Mouse (Mus musculus) hindbrain, postnatal 0 days (tissue): ENCODE measurements around the gene Tacc2. TPM values are rescaled to one million over a fixed set of nuclear protein-coding genes. Genes with fewer than 3 reads are reported as not detected.

ENCODE experiments used
- ATAC-seq: fragments of 200-750 bp; cut with Nextera tagmentation; 2 replicates; pipeline ENCODE4 v1.8.0; 2017; ENCODE audit warnings: mild to moderate bottlenecking, moderate TSS enrichment, moderate library complexity
- DNase-seq: peaks from one replicate; pipeline ENCODE4 v3.0.0-alpha.2; 2015; ENCODE audit warnings: low spot score
- H3K27ac ChIP-seq: fragments of 300-500 bp; sonication (generic); 2 replicates; pipeline ENCODE4 v1.5.1; 2014; ENCODE audit warnings: mild to moderate bottlenecking
- H3K27me3 ChIP-seq: fragments of 300-500 bp; sonication (generic); 2 replicates; pipeline ENCODE4 v1.6.1; 2014; ENCODE audit warnings: low read length, mixed read lengths; ENCODE audit not compliant: insufficient read depth
- H3K36me3 ChIP-seq: fragments of 300-500 bp; sonication (generic); 2 replicates; pipeline ENCODE4 v1.6.1; 2014; ENCODE audit warnings: low read length, mixed read lengths; ENCODE audit not compliant: insufficient read depth
- H3K4me1 ChIP-seq: fragments of 300-500 bp; sonication (generic); 2 replicates; pipeline ENCODE4 v1.6.1; 2014; ENCODE audit warnings: antibody characterized with exemption, low read length, mixed read lengths; ENCODE audit not compliant: insufficient read depth
- H3K4me2 ChIP-seq: fragments of 300-500 bp; sonication (generic); 2 replicates; pipeline ENCODE4 v1.6.1; 2014; ENCODE audit warnings: low read depth, mild to moderate bottlenecking, low read length, moderate library complexity, mixed read lengths
- H3K4me3 ChIP-seq: fragments of 300-500 bp; sonication (generic); 2 replicates; pipeline ENCODE4 v1.5.1; 2014; ENCODE audit warnings: low read length
- H3K9ac ChIP-seq: fragments of 300-500 bp; sonication (generic); replicated peaks from 2 replicates; pipeline ENCODE4 v1.6.1; 2014; ENCODE audit warnings: mild to moderate bottlenecking, low read length, moderate library complexity, mixed read lengths
- H3K9me3 ChIP-seq: fragments of 300-500 bp; sonication (generic); 2 replicates; pipeline ENCODE4 v1.6.1; 2016; ENCODE audit warnings: low read length, mixed read lengths
- CTCF ChIP-seq: IDR thresholded peaks from 2 replicates; pipeline ENCODE4 v1.5.1; 2016; ENCODE audit warnings: antibody characterized with exemption, control low read depth, low read depth
- WGBS: fragments of 180-500 bp; shearing (Covaris S2); extraction: QIAGEN DNeasy Blood & Tissue Kit; methylation state at CpG from one replicate; pipeline ENCODE4 v1.1.7; 2014; 5-methylcytosine and 5-hydroxymethylcytosine counted together
- polyA plus RNA-seq: library from polyadenylated mRNA; unstranded; fragments of >200 nt; fragmentation: Nextera tagmentation; extraction: Ambion mirVana; gene quantifications from 2 replicates; pipeline ENCODE4 v1.2.1, GENCODE M21; 2015
- total RNA-seq: library from RNA; depleted of rRNA; stranded (reverse); fragments of >200 nt; gene quantifications from 2 replicates; pipeline ENCODE4 v1.2.3, GENCODE M21; 2014

The Tacc2 gene
- total and polyA plus RNA-seq, 2 experiments from 2014 or later, result 38.4 to 51.8 TPM

DNA sequence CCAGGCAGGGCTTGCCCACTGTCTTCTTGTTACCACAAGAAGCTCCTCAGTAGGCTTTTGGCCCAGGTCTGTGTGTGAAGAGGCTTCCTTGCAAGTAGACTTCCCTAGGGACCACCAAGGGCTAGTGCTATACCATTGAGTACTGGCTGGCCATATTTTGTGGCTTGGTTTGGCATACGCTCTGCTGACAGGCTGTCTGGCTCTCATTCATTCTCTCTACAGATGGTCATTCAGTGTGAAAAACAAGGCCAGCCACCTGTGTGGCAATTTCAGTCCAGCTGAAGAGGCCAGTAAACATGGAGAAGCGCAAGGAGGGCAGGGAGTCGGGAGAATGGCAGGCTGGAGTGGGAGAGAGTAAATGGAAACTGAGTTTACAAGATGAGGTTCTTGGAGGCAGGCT is 138.2 kb downstream of the Tacc2 start:
- H3K4me3 ChIP-seq, result no peak overlapping the region
- DNase-seq (peak; percentile 62), ATAC-seq (peak; percentile 64)
- H3K4me2 ChIP-seq, result peak overlapping the region; percentile 24; the same call in 1 of the 2 replicates
- no peaks in the 10 kb centered on the region for H3K9me3 ChIP-seq
- WGBS, result 56% methylated on average over 3 of the region's 3 CpGs
- H3K36me3 ChIP-seq, result peaks cover 17% of the 10 kb centered on the region; the same call in 1 of the 2 replicates
- H3K9ac ChIP-seq, result no peak overlapping the region
- H3K27me3 ChIP-seq, result no peaks in the 10 kb centered on the region
- peak overlapping the region; percentile 9; the same call in 1 of the 2 replicates for H3K27ac ChIP-seq
- TF ChIP-seq CTCF, result no peak
- peaks cover 24% of the 10 kb centered on the region; the same call in 1 of the 2 replicates for H3K4me1 ChIP-seq

DNA sequence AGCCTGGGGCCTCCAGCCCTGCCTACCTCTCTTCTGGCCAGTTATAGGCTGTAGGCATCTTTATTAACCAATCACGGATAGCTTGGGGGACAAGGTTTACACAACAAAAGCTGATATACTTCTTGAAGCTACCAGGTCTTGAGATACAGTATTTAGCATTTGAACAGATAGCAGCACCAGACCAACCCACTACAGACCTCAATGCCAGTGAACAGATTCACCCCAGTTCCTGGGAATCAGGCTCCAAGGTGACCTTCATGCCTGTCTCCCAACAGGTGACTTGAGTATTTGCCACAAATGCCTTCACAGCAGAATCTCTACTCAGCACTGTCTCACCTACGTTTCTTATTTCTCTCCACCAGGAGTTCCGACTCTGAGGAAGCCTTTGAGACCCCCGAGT is 139.1 kb downstream of the Tacc2 start:
- H3K27me3 ChIP-seq, result no peaks in the 10 kb centered on the region
- no peak overlapping the region for H3K9ac ChIP-seq
- H3K36me3 ChIP-seq, result peaks cover 17% of the 10 kb centered on the region; the same call in 1 of the 2 replicates
- H3K4me1 ChIP-seq, result peaks cover 18% of the 10 kb centered on the region; the same call in 1 of the 2 replicates
- no peak for DNase-seq
- no peaks in the 10 kb centered on the region for H3K9me3 ChIP-seq
- ATAC-seq, result no peak
- 93% methylated on average over 4 of the region's 4 CpGs for WGBS
- H3K27ac ChIP-seq, result no peak overlapping the region
- H3K4me3 ChIP-seq, result no peak overlapping the region
- no peak for TF ChIP-seq CTCF
- H3K4me2 ChIP-seq, result no peak overlapping the region

DNA sequence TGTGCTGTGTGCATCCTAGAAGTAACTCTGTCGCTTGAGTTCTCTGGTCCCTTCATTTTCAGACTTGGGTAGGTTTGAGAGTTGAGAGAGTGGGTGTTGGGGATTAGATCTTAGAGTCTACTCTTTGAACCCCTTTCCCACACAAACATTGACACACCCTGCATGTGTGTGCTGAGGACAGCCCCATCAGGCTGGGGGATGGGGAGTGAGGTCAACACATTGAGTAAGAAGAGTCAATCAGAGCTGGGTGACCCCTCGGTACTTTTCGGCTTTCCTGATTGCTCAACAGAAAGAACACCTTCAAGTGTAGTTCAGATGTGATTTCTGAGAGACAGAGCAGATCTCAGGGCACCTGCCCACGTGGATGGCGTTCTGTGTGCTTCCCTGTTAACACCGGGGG is 139.8 kb downstream of the Tacc2 start:
- DNase-seq, result no peak
- no peak for ATAC-seq
- Histone ChIP-seq H3K4me2 (no peak overlapping the region), H3K9me3 (no peaks in the 10 kb centered on the region), H3K27ac (no peak overlapping the region), H3K4me3 (no peak overlapping the region), H3K27me3 (no peaks in the 10 kb centered on the region), H3K36me3 (peaks cover 17% of the 10 kb centered on the region; the same call in 1 of the 2 replicates), H3K9ac (no peak overlapping the region), H3K4me1 (peaks cover 18% of the 10 kb centered on the region; the same call in 1 of the 2 replicates)
- no peak for TF ChIP-seq CTCF
- 92% methylated on average over 6 of the region's 6 CpGs for WGBS

DNA sequence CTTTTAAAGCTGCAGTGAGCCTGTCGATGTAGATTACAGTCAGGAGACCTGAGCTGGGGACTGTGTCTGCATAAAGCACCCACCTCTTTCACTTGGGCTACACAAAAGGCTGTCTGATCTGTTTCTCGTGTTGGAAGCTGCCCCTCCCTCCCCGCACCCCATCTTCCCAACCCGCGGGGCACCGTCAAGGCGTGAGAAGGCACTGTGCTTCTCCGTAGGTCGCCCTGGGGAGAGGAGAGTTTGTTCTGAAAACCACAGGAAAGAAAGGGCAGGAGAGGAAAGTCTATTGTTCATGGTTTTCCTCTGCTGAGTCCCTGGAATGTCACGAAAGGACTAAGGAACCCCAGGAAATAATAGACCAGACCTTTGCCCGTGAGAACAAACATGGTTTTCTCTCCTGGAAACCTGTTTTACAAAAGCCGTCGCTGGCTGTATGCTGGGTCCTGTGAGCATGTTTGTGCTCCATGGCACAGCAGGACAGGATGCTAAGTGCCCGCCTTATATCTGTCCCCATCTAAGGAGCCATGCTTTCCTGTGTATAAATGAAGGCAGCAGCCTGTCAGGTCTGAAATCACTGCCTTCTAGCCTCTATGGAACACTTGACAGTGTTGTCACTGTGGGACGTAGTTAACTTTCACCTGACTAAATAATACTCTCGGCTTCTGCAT is 142.8 kb downstream of the Tacc2 start:
- Histone ChIP-seq H3K27ac (peak overlapping the region; percentile 29), H3K4me2 (peak overlapping the region; percentile 8; the same call in 1 of the 2 replicates), H3K36me3 (peaks cover 20% of the 10 kb centered on the region; the same call in 1 of the 2 replicates), H3K4me1 (0 out of 2 replicates have a peak, but pooled peaks cover 4% of the 10 kb centered on the region), H3K4me3 (no peak overlapping the region), H3K9ac (0 out of 2 replicates have a peak overlapping the region, but pooled peaks have one; percentile 10), H3K9me3 (no peaks in the 10 kb centered on the region), H3K27me3 (no peaks in the 10 kb centered on the region)
- no peak for TF ChIP-seq CTCF
- ATAC-seq (no peak), DNase-seq (no peak)
- WGBS, result 16% methylated on average over 16 of the region's 16 CpGs

DNA sequence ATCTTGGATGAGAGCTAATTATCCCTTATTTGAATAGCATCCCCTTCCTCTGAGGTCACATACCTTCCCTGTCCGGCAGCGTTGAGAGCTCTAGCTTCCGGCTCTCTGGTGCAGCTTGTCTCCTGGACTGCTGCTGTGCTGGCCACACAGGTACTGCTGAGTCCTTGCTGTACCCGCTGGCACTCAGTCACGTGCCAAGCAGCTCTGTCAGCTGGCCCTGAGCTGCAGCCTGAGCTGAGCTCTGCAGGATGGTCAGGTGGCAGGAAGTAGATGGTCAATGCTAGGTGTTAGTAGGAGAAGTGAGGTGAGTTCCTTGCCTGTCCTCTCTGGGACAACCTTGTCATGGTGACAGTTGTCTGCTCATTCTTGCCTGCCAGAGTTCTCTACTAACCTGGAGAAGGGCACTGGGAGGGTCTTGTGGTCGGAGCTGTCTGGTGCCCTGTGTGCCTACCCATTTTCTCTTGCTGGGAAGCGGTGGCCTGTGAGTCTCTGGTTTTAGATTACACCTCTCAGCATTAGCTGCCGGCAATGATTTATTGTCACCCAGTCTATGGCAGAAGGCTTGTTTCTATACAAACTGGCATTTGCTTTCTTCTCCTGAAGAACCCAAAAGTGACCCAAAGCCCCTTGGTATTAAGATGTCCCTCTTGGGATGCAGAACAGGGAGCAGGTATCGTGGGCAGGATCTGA is 143.6 kb downstream of the Tacc2 start:
- Histone ChIP-seq H3K36me3 (peaks cover 21% of the 10 kb centered on the region; the same call in 1 of the 2 replicates), H3K4me2 (no peak overlapping the region), H3K27ac (peak overlapping the region; percentile 29; the same call in 1 of the 2 replicates), H3K4me3 (no peak overlapping the region), H3K9ac (no peak overlapping the region), H3K27me3 (no peaks in the 10 kb centered on the region), H3K4me1 (0 out of 2 replicates have a peak, but pooled peaks cover 3% of the 10 kb centered on the region), H3K9me3 (no peaks in the 10 kb centered on the region)
- DNase-seq, result no peak
- 44% methylated on average over 9 of the region's 9 CpGs for WGBS
- no peak for TF ChIP-seq CTCF
- peak; percentile 52; the same call in 1 of the 2 replicates for ATAC-seq

DNA sequence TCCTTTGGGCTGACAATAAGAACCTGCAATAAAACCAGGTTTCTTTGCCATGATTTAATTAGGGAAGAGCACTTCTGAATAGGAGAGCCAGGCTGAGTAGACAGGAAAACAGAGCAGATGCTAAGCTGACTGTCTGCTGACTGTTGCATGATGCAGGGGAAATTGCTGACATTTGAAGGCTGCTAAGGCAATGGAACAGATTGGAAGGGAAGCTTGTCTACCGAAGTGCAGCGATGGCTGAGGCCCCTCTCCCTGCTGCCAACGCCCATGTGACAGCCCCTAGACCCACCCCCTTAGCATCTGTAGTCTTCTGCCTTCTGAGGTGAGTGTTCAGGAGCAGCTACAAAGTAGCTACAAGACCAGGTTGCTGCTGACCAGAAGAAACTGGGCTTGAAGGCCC is 148.9 kb downstream of the Tacc2 start:
- no peaks in the 10 kb centered on the region for H3K9me3 ChIP-seq
- H3K9ac ChIP-seq, result no peak overlapping the region
- no peaks in the 10 kb centered on the region for H3K4me1 ChIP-seq
- H3K4me3 ChIP-seq, result no peak overlapping the region
- H3K36me3 ChIP-seq, result peaks cover 23% of the 10 kb centered on the region
- 62% methylated on average over 3 of the region's 3 CpGs for WGBS
- H3K4me2 ChIP-seq, result no peak overlapping the region
- DNase-seq (no peak), ATAC-seq (no peak)
- H3K27me3 ChIP-seq, result no peaks in the 10 kb centered on the region
- TF ChIP-seq CTCF, result no peak
- H3K27ac ChIP-seq, result no peak overlapping the region
